Mouse (Mus musculus) heart, embryonic 14.5 days (tissue): ENCODE data around the gene Tmem50a. TPM values are rescaled to one million over a fixed set of nuclear protein-coding genes. Genes with fewer than 3 reads are reported as not detected.

Experiments used
- ATAC-seq: fragments of 200-750 bp; cut with Nextera tagmentation; 2 replicates; pipeline ENCODE4 v1.8.0; 2017; ENCODE audit warnings: low read depth, moderate TSS enrichment; ENCODE audit not compliant: insufficient number of reproducible peaks, insufficient read depth, low FRiP score
- H3K27ac ChIP-seq, 2 experiments: fragments of 200-500 bp in 1 of 2; fragments of 300-500 bp in 1 of 2; sonication (generic) in 1 of 2; replicated peaks in 1 of 2; 2 replicates each; pipeline ENCODE4 v1.5.1; 2012 to 2014; ENCODE audit warnings: low read depth in 2 of 2, low read length in 2 of 2, control low read depth in 1 of 2, mild to moderate bottlenecking in 1 of 2, mixed read lengths in 1 of 2; ENCODE audit not compliant: control insufficient read depth in 1 of 2, insufficient read depth in 1 of 2
- H3K27me3 ChIP-seq: fragments of 300-500 bp; sonication (generic); 2 replicates; pipeline ENCODE4 v1.6.1; 2014; ENCODE audit warnings: mild to moderate bottlenecking, low read length, control low read depth; ENCODE audit not compliant: control insufficient read depth, insufficient read depth
- H3K36me3 ChIP-seq: fragments of 300-500 bp; sonication (generic); 2 replicates; pipeline ENCODE4 v1.6.1; 2014; ENCODE audit warnings: mild to moderate bottlenecking, control low read depth, low read length, mixed read lengths; ENCODE audit not compliant: control insufficient read depth, insufficient read depth
- H3K4me1 ChIP-seq, 2 experiments: fragments of 200-500 bp in 1 of 2; fragments of 300-500 bp in 1 of 2; sonication (generic) in 1 of 2; 2 replicates each; pipeline ENCODE4 v1.6.1; 2012 to 2014; ENCODE audit warnings: low read length in 2 of 2, control low read depth in 1 of 2, mixed read lengths in 1 of 2; ENCODE audit not compliant: control insufficient read depth in 2 of 2, insufficient read depth in 2 of 2
- H3K4me2 ChIP-seq: fragments of 300-500 bp; sonication (generic); 2 replicates; pipeline ENCODE4 v1.6.1; 2014; ENCODE audit warnings: mild to moderate bottlenecking, low read length
- H3K4me3 ChIP-seq, 2 experiments: fragments of 200-500 bp in 1 of 2; fragments of 300-500 bp in 1 of 2; sonication (generic) in 1 of 2; 2 replicates each; pipeline ENCODE4 v1.5.1; 2012 to 2014; ENCODE audit warnings: low read length in 2 of 2, mild to moderate bottlenecking in 2 of 2, control low read depth in 1 of 2, low read depth in 1 of 2, moderate library complexity in 1 of 2; ENCODE audit not compliant: control insufficient read depth in 1 of 2, insufficient read depth in 1 of 2
- H3K9ac ChIP-seq: fragments of 300-500 bp; sonication (generic); 2 replicates; pipeline ENCODE4 v1.6.1; 2014; ENCODE audit warnings: mild to moderate bottlenecking, low read length
- H3K9me3 ChIP-seq: fragments of 300-500 bp; sonication (generic); 2 replicates; pipeline ENCODE4 v1.6.1; 2016; ENCODE audit warnings: low read length, control low read depth; ENCODE audit not compliant: control insufficient read depth
- WGBS: fragments of 180-500 bp; shearing (Covaris S2); extraction: QIAGEN DNeasy Blood & Tissue Kit; methylation state at CpG from one replicate; pipeline ENCODE4 v1.1.7; 2014; 5-methylcytosine and 5-hydroxymethylcytosine counted together
- polyA plus RNA-seq: library from polyadenylated mRNA; unstranded; fragments of >200 nt; fragmentation: Nextera tagmentation; extraction: Ambion mirVana; gene quantifications from 2 replicates; pipeline ENCODE4 v1.2.1, GENCODE M21; 2014

Gene Tmem50a
- polyA plus RNA-seq, 1 experiment from 2014 or later: 167 TPM

- no peak overlapping the region for H3K9ac ChIP-seq
Observed at GRCm38 (mm10) chr4:134865340-134865739, 49.5 kb downstream of the Tmem50a start.

GRCm38 (mm10) chr4:134863937-134864729 is 50.7 kb downstream of the Tmem50a start, which contains the start of gene Rhd:
Gene Rhd (plus strand): TSS chr4:134864536.
- peaks cover 14% of the 10 kb centered on the region for H3K27me3 ChIP-seq
- H3K9me3 ChIP-seq: no peaks in the 10 kb centered on the region
- peaks cover 2 to 3% of the 10 kb centered on the region in 2 experiments; a peak in 2 of 4 replicates for H3K4me1 ChIP-seq
- H3K4me2 ChIP-seq: no peak within 1 kb of the TSS
- 35% methylated on average over 14 of the region's 14 CpGs for WGBS
- H3K27ac ChIP-seq: no peak within 1 kb of the TSS
- no peaks in the 10 kb centered on the region for H3K36me3 ChIP-seq
- H3K9ac ChIP-seq: no peak within 1 kb of the TSS
- ATAC-seq: no peak
- no peak within 1 kb of the TSS for H3K4me3 ChIP-seq

More at GRCm38 (mm10) chr4:134865340-134865739, 49.5 kb downstream of the Tmem50a start:
- Histone ChIP-seq H3K9me3 (no peaks in the 10 kb centered on the region), H3K36me3 (no peaks in the 10 kb centered on the region), H3K4me1 (peaks cover 8 to 11% of the 10 kb centered on the region in 2 experiments; a peak in 2 of 4 replicates), H3K4me2 (no peak overlapping the region), H3K27ac (no peak overlapping the region), H3K27me3 (peaks cover 16% of the 10 kb centered on the region), H3K4me3 (no peak overlapping the region)
- no peak for ATAC-seq
- 63% methylated on average over 6 of the region's 6 CpGs for WGBS

GRCm38 (mm10) chr4:134862996-134863395 is 51.8 kb downstream of the Tmem50a start:
- Histone ChIP-seq H3K36me3 (no peaks in the 10 kb centered on the region), H3K27me3 (peaks cover 3% of the 10 kb centered on the region; the same call in 1 of the 2 replicates), H3K4me1 (peaks cover 0 to 3% of the 10 kb centered on the region in 2 experiments; a peak in 1 of 4 replicates), H3K4me2 (no peak overlapping the region), H3K9ac (no peak overlapping the region), H3K27ac (no peak overlapping the region), H3K4me3 (no peak overlapping the region), H3K9me3 (no peaks in the 10 kb centered on the region)
- 78% methylated on average over 7 of the region's 7 CpGs for WGBS
- ATAC-seq: no peak

GRCm38 (mm10) chr4:134861884-134862283 is 52.9 kb downstream of the Tmem50a start:
- H3K9me3 ChIP-seq: no peaks in the 10 kb centered on the region
- ATAC-seq: no peak
- no peak overlapping the region for H3K27ac ChIP-seq
- 76% methylated on average over 6 of the region's 6 CpGs for WGBS
- H3K27me3 ChIP-seq: no peaks in the 10 kb centered on the region
- H3K9ac ChIP-seq: no peak overlapping the region
- H3K4me1 ChIP-seq: peaks cover 0 to 3% of the 10 kb centered on the region in 2 experiments; a peak in 1 of 4 replicates
- no peak overlapping the region for H3K4me3 ChIP-seq
- H3K36me3 ChIP-seq: no peaks in the 10 kb centered on the region
- no peak overlapping the region for H3K4me2 ChIP-seq

GRCm38 (mm10) chr4:134858494-134858893 is 56.3 kb downstream of the Tmem50a start:
- 87% methylated on average over 4 of the region's 4 CpGs for WGBS
- no peak for ATAC-seq
- H3K4me3 ChIP-seq: no peak overlapping the region
- H3K27me3 ChIP-seq: peaks cover 6% of the 10 kb centered on the region; the same call in 1 of the 2 replicates
- no peak overlapping the region for H3K9ac ChIP-seq
- no peak overlapping the region for H3K27ac ChIP-seq
- H3K9me3 ChIP-seq: no peaks in the 10 kb centered on the region
- no peaks in the 10 kb centered on the region for H3K4me1 ChIP-seq
- no peaks in the 10 kb centered on the region for H3K36me3 ChIP-seq
- H3K4me2 ChIP-seq: no peak overlapping the region

- Histone ChIP-seq H3K4me1 (peaks cover 2 to 6% of the 10 kb centered on the region in 2 experiments; a peak in 2 of 4 replicates), H3K9ac (no peak overlapping the region), H3K27me3 (peaks cover 6% of the 10 kb centered on the region; the same call in 1 of the 2 replicates), H3K36me3 (no peaks in the 10 kb centered on the region), H3K9me3 (no peaks in the 10 kb centered on the region), H3K4me3 (no peak overlapping the region), H3K4me2 (no peak overlapping the region), H3K27ac (no peak overlapping the region)
- ATAC-seq: no peak
- WGBS: 29% methylated on average over 5 of the region's 5 CpGs
Observed at GRCm38 (mm10) chr4:134856501-134856900, 58.3 kb downstream of the Tmem50a start.

- ATAC-seq: no peak
- Histone ChIP-seq H3K27me3 (peaks cover 6% of the 10 kb centered on the region; the same call in 1 of the 2 replicates), H3K4me1 (peaks cover 2 to 7% of the 10 kb centered on the region in 2 experiments; a peak in 2 of 4 replicates), H3K4me2 (no peak overlapping the region), H3K36me3 (no peaks in the 10 kb centered on the region), H3K9ac (no peak overlapping the region), H3K27ac (no peak overlapping the region), H3K4me3 (no peak overlapping the region), H3K9me3 (no peaks in the 10 kb centered on the region)
- 46% methylated on average over 5 of the region's 5 CpGs for WGBS
Observed at GRCm38 (mm10) chr4:134856056-134856455, 58.8 kb downstream of the Tmem50a start.
